Mouse (Mus musculus) liver, adult 2 months (tissue): Measurements from ENCODE around the gene Aadac. TPM values are rescaled to one million over a fixed set of nuclear protein-coding genes. Genes with fewer than 3 reads are reported as not detected.

Experiments used
- DNase-seq: peaks from one replicate; pipeline ENCODE4 v3.0.0-alpha.2; 2011; ENCODE audit warnings: low read depth, low spot score; ENCODE audit errors: extremely low read depth
- H3K27ac ChIP-seq: fragments of 200-500 bp; replicated peaks from 2 replicates; pipeline ENCODE4 v1.5.1; 2012; ENCODE audit warnings: low read depth, mild to moderate bottlenecking, control low read depth, inconsistent platforms, low read length; ENCODE audit not compliant: insufficient read depth
- H3K27me3 ChIP-seq: fragments of 200-500 bp; 2 replicates; pipeline ENCODE4 v1.6.1; 2012; ENCODE audit warnings: mild to moderate bottlenecking, moderate library complexity, low read length, inconsistent platforms; ENCODE audit not compliant: control insufficient read depth, insufficient read depth
- H3K36me3 ChIP-seq: fragments of 200-500 bp; 2 replicates; pipeline ENCODE4 v1.6.1; 2012; ENCODE audit warnings: low read length, inconsistent platforms; ENCODE audit not compliant: control insufficient read depth, insufficient read depth
- H3K4me1 ChIP-seq: fragments of 200-500 bp; 2 replicates; pipeline ENCODE4 v1.6.1; 2011; ENCODE audit warnings: low read length; ENCODE audit not compliant: control insufficient read depth, insufficient read depth
- H3K4me3 ChIP-seq: fragments of 200-500 bp; 2 replicates; pipeline ENCODE4 v1.5.1; 2011; ENCODE audit warnings: low read depth, mild to moderate bottlenecking, control low read depth, low read length, moderate library complexity; ENCODE audit not compliant: insufficient read depth
- H3K79me2 ChIP-seq: fragments of 200-500 bp; 2 replicates; pipeline ENCODE4 v1.6.1; 2012; ENCODE audit warnings: inconsistent platforms, mild to moderate bottlenecking, low read length, moderate library complexity; ENCODE audit not compliant: control insufficient read depth, insufficient read depth
- H3K9ac ChIP-seq: fragments of 200-500 bp; 2 replicates; pipeline ENCODE4 v1.6.1; 2012; ENCODE audit warnings: low read depth, mild to moderate bottlenecking, control low read depth, inconsistent platforms, low read length
- CTCF ChIP-seq: fragments of 200-500 bp; IDR thresholded peaks from 2 replicates; pipeline ENCODE4 v1.5.1; 2011; ENCODE audit warnings: low read depth, low read length, control low read depth
- POLR2A ChIP-seq: fragments of 200-500 bp; IDR thresholded peaks from 2 replicates; pipeline ENCODE4 v1.6.1; 2011; ENCODE audit warnings: low read length, control low read depth; ENCODE audit not compliant: insufficient read depth; ENCODE audit errors: extremely low read depth
- WGBS: fragments of 180-500 bp; shearing (Covaris S2); methylation state at CpG from one replicate; pipeline ENCODE4 v1.1.7; 2018; 5-methylcytosine and 5-hydroxymethylcytosine counted together
- polyA plus RNA-seq: library from polyadenylated mRNA; depleted of rRNA; stranded (reverse); fragments of >200 nt; gene quantifications from 2 replicates; pipeline ENCODE4 v1.2.3, GENCODE M21; 2012
- total RNA-seq: library from RNA; depleted of rRNA; stranded (reverse); fragments of >200 nt; gene quantifications from 2 replicates; pipeline ENCODE4 v1.2.3, GENCODE M21; 2014

Gene Aadac
- total and polyA plus RNA-seq, 2 experiments = 241 to 1,480 TPM

- no peak overlapping the region for H3K9ac ChIP-seq
- WGBS = 50% methylated on average over 3 of the region's 3 CpGs
- no peak for DNase-seq
Observed at GRCm38 (mm10) chr3:60053231-60053927, 27.9 kb downstream of the Aadac start.

GRCm38 (mm10) chr3:60053931-60054330 is 28.4 kb downstream of the Aadac start:
- no peaks in the 10 kb centered on the region for H3K27me3 ChIP-seq
- 25% methylated on average over 2 of the region's 2 CpGs for WGBS
- no peaks in the 10 kb centered on the region for H3K79me2 ChIP-seq
- peaks cover 20% of the 10 kb centered on the region for H3K4me1 ChIP-seq
- DNase-seq = peak; percentile 96
- no peaks in the 10 kb centered on the region for H3K36me3 ChIP-seq
- no peak overlapping the region for H3K9ac ChIP-seq
- no peak overlapping the region; the same call in 1 of the 2 replicates for H3K27ac ChIP-seq
- H3K4me3 ChIP-seq = no peak overlapping the region
- TF ChIP-seq CTCF = no peak
- TF ChIP-seq POLR2A = no peak

More at GRCm38 (mm10) chr3:60053231-60053927, 27.9 kb downstream of the Aadac start:
- no peak for TF ChIP-seq POLR2A
- TF ChIP-seq CTCF = no peak
- H3K27ac ChIP-seq = peak overlapping the region; percentile 71
- no peaks in the 10 kb centered on the region for H3K36me3 ChIP-seq
- no peaks in the 10 kb centered on the region for H3K27me3 ChIP-seq
- H3K79me2 ChIP-seq = no peaks in the 10 kb centered on the region
- H3K4me3 ChIP-seq = no peak overlapping the region
- H3K4me1 ChIP-seq = peaks cover 20% of the 10 kb centered on the region

- DNase-seq = peak; percentile 59
- Histone ChIP-seq H3K4me3 (no peak overlapping the region), H3K79me2 (no peaks in the 10 kb centered on the region), H3K27ac (no peak overlapping the region), H3K9ac (no peak overlapping the region), H3K27me3 (no peaks in the 10 kb centered on the region), H3K4me1 (peaks cover 20% of the 10 kb centered on the region), H3K36me3 (no peaks in the 10 kb centered on the region)
- TF ChIP-seq CTCF (peak; percentile 42), POLR2A (no peak)
- 32% methylated on average over 3 of the region's 3 CpGs for WGBS
Observed at GRCm38 (mm10) chr3:60056451-60056850, 30.9 kb downstream of the Aadac start.

GRCm38 (mm10) chr3:60057070-60057808 is 31.7 kb downstream of the Aadac start:
- no peak for TF ChIP-seq POLR2A
- no peak for TF ChIP-seq CTCF
- H3K79me2 ChIP-seq = no peaks in the 10 kb centered on the region
- no peaks in the 10 kb centered on the region for H3K27me3 ChIP-seq
- no peak for DNase-seq
- H3K4me3 ChIP-seq = no peak overlapping the region
- H3K4me1 ChIP-seq = peaks cover 20% of the 10 kb centered on the region
- 88% methylated on average over 2 of the region's 2 CpGs for WGBS
- no peaks in the 10 kb centered on the region for H3K36me3 ChIP-seq
- peak overlapping the region; percentile 15 for H3K27ac ChIP-seq
- no peak overlapping the region for H3K9ac ChIP-seq

- no peak overlapping the region for H3K9ac ChIP-seq
- 11% methylated on average over 1 of the region's 1 CpGs for WGBS
- TF ChIP-seq CTCF (no peak), POLR2A (no peak)
- H3K4me1 ChIP-seq = peaks cover 20% of the 10 kb centered on the region
- no peaks in the 10 kb centered on the region for H3K27me3 ChIP-seq
- no peak overlapping the region for H3K4me3 ChIP-seq
- no peaks in the 10 kb centered on the region for H3K36me3 ChIP-seq
- DNase-seq = peak; percentile 68
- no peaks in the 10 kb centered on the region for H3K79me2 ChIP-seq
- H3K27ac ChIP-seq = no peak overlapping the region
Observed at GRCm38 (mm10) chr3:60057809-60058082, 32.2 kb downstream of the Aadac start.
